Mouse (Mus musculus): ENCODE data around the gene E2f6. TPM values are rescaled to one million over a fixed set of nuclear protein-coding genes. Genes with fewer than 3 reads are reported as not detected.

The E2f6 gene
- polyA plus RNA-seq, 1 experiment from 2014 or later = 75.3 TPM

- Histone ChIP-seq H3K27me3 (ENCODE audit: control insufficient read depth, insufficient read depth, low read length) (no peaks in the 10 kb centered on the region; the same call in 1 of the 2 replicates), H3K9ac (ENCODE audit: low read depth, low read length) (no peak overlapping the region), H3K9me3 (ENCODE audit: control insufficient read depth, low read length) (no peaks in the 10 kb centered on the region), H3K36me3 (ENCODE audit: control insufficient read depth, insufficient read depth, low read length) (no peaks in the 10 kb centered on the region), H3K4me2 (replicated peaks; ENCODE audit: low read depth, low read length) (no peak overlapping the region), H3K27ac (ENCODE audit: low read depth, low read length) (no peak overlapping the region), H3K4me1 (replicated peaks; ENCODE audit: control insufficient read depth, insufficient read depth, low read length) (peaks cover 8% of the 10 kb centered on the region; the same call in 1 of the 2 replicates), H3K4me3 (ENCODE audit: low read depth, low read length) (no peak overlapping the region)
- 5% methylated on average over 5 of the region's 5 CpGs for WGBS
- DNase-seq (ENCODE audit: low spot score) = peak; percentile 89
- peak; percentile 62; the same call in 1 of the 2 replicates for ATAC-seq (ENCODE audit: low FRiP score)
Measured at GRCm38 (mm10) chr12:16805511-16805910, 5.3 kb upstream of the E2f6 start.

GRCm38 (mm10) chr12:16808045-16808444, 2.7 kb upstream of the E2f6 start:
- Histone ChIP-seq H3K9me3 (ENCODE audit: control insufficient read depth, low read length) (no peaks in the 10 kb centered on the region), H3K4me1 (replicated peaks; ENCODE audit: control insufficient read depth, insufficient read depth, low read length) (peaks cover 8% of the 10 kb centered on the region; the same call in 1 of the 2 replicates), H3K27ac (ENCODE audit: low read depth, low read length) (no peak overlapping the region), H3K9ac (ENCODE audit: low read depth, low read length) (no peak overlapping the region), H3K27me3 (ENCODE audit: control insufficient read depth, insufficient read depth, low read length) (no peaks in the 10 kb centered on the region; the same call in 1 of the 2 replicates), H3K4me3 (ENCODE audit: low read depth, low read length) (no peak overlapping the region), H3K36me3 (ENCODE audit: control insufficient read depth, insufficient read depth, low read length) (no peaks in the 10 kb centered on the region), H3K4me2 (replicated peaks; ENCODE audit: low read depth, low read length) (no peak overlapping the region)
- DNase-seq (ENCODE audit: low spot score) (peak; percentile 60), ATAC-seq (ENCODE audit: low FRiP score) (no peak)
- WGBS = 53% methylated on average over 3 of the region's 3 CpGs

GRCm38 (mm10) chr12:16811477-16811876, 714 bp downstream of the E2f6 start:
- H3K27ac ChIP-seq (ENCODE audit: low read depth, low read length) = no peak overlapping the region
- 7% methylated on average over 15 of the region's 15 CpGs for WGBS
- ATAC-seq (ENCODE audit: low FRiP score) = peak; percentile 41; the same call in 1 of the 2 replicates

GRCm38 (mm10) chr12:16817147-16817546, 6.4 kb downstream of the E2f6 start:
- 90% methylated on average over 4 of the region's 4 CpGs for WGBS

More at GRCm38 (mm10) chr12:16811477-16811876, 714 bp downstream of the E2f6 start:
- DNase-seq (ENCODE audit: low spot score) = peak; percentile 52
- Histone ChIP-seq H3K36me3 (ENCODE audit: control insufficient read depth, insufficient read depth, low read length) (no peaks in the 10 kb centered on the region), H3K9ac (ENCODE audit: low read depth, low read length) (peak overlapping the region; percentile 92), H3K9me3 (ENCODE audit: control insufficient read depth, low read length) (no peaks in the 10 kb centered on the region), H3K4me1 (replicated peaks; ENCODE audit: control insufficient read depth, insufficient read depth, low read length) (0 out of 2 replicates have a peak, but pooled peaks cover 2% of the 10 kb centered on the region), H3K4me3 (ENCODE audit: low read depth, low read length) (peak overlapping the region; percentile 87), H3K4me2 (replicated peaks; ENCODE audit: low read depth, low read length) (peak overlapping the region; percentile 87), H3K27me3 (ENCODE audit: control insufficient read depth, insufficient read depth, low read length) (no peaks in the 10 kb centered on the region; the same call in 1 of the 2 replicates)

GRCm38 (mm10) chr12:16818513-16818912, 7.8 kb downstream of the E2f6 start:
- no peak overlapping the region for H3K4me3 ChIP-seq (ENCODE audit: low read depth, low read length)
- WGBS = 28% methylated on average over 11 of the region's 11 CpGs
- no peak overlapping the region for H3K4me2 ChIP-seq (replicated peaks; ENCODE audit: low read depth, low read length)
- no peaks in the 10 kb centered on the region for H3K4me1 ChIP-seq (replicated peaks; ENCODE audit: control insufficient read depth, insufficient read depth, low read length)
- no peak overlapping the region for H3K9ac ChIP-seq (ENCODE audit: low read depth, low read length)
- H3K27ac ChIP-seq (ENCODE audit: low read depth, low read length) = peak overlapping the region; percentile 62
- H3K9me3 ChIP-seq (ENCODE audit: control insufficient read depth, low read length) = no peaks in the 10 kb centered on the region
- no peaks in the 10 kb centered on the region for H3K27me3 ChIP-seq (ENCODE audit: control insufficient read depth, insufficient read depth, low read length)
- peaks cover 13% of the 10 kb centered on the region for H3K36me3 ChIP-seq (ENCODE audit: control insufficient read depth, insufficient read depth, low read length)
- DNase-seq (ENCODE audit: low spot score) = peak; percentile 79
- ATAC-seq (ENCODE audit: low FRiP score) = peak; percentile 87

More at GRCm38 (mm10) chr12:16817147-16817546, 6.4 kb downstream of the E2f6 start:
- ATAC-seq (ENCODE audit: low FRiP score) (no peak), DNase-seq (ENCODE audit: low spot score) (no peak)
- no peak overlapping the region for H3K4me2 ChIP-seq (replicated peaks; ENCODE audit: low read depth, low read length)
- no peaks in the 10 kb centered on the region for H3K27me3 ChIP-seq (ENCODE audit: control insufficient read depth, insufficient read depth, low read length)
- peaks cover 10% of the 10 kb centered on the region for H3K36me3 ChIP-seq (ENCODE audit: control insufficient read depth, insufficient read depth, low read length)
- no peaks in the 10 kb centered on the region for H3K9me3 ChIP-seq (ENCODE audit: control insufficient read depth, low read length)
- H3K27ac ChIP-seq (ENCODE audit: low read depth, low read length) = no peak overlapping the region
- no peak overlapping the region for H3K4me3 ChIP-seq (ENCODE audit: low read depth, low read length)
- no peaks in the 10 kb centered on the region for H3K4me1 ChIP-seq (replicated peaks; ENCODE audit: control insufficient read depth, insufficient read depth, low read length)
- no peak overlapping the region for H3K9ac ChIP-seq (ENCODE audit: low read depth, low read length)

- Histone ChIP-seq H3K9ac (ENCODE audit: low read depth, low read length) (no peak overlapping the region), H3K9me3 (ENCODE audit: control insufficient read depth, low read length) (no peaks in the 10 kb centered on the region), H3K4me3 (ENCODE audit: low read depth, low read length) (no peak overlapping the region), H3K4me2 (replicated peaks; ENCODE audit: low read depth, low read length) (no peak overlapping the region), H3K27me3 (ENCODE audit: control insufficient read depth, insufficient read depth, low read length) (no peaks in the 10 kb centered on the region), H3K27ac (ENCODE audit: low read depth, low read length) (no peak overlapping the region), H3K4me1 (replicated peaks; ENCODE audit: control insufficient read depth, insufficient read depth, low read length) (no peaks in the 10 kb centered on the region), H3K36me3 (ENCODE audit: control insufficient read depth, insufficient read depth, low read length) (peaks cover 15% of the 10 kb centered on the region)
- 88% methylated on average over 7 of the region's 7 CpGs for WGBS
- ATAC-seq (ENCODE audit: low FRiP score) (no peak), DNase-seq (ENCODE audit: low spot score) (no peak)
Measured at GRCm38 (mm10) chr12:16820761-16821160, 10.0 kb downstream of the E2f6 start.

- ATAC-seq (ENCODE audit: low FRiP score) = no peak
- Histone ChIP-seq H3K9ac (ENCODE audit: low read depth, low read length) (no peak overlapping the region), H3K4me1 (replicated peaks; ENCODE audit: control insufficient read depth, insufficient read depth, low read length) (no peaks in the 10 kb centered on the region), H3K27ac (ENCODE audit: low read depth, low read length) (no peak overlapping the region), H3K4me2 (replicated peaks; ENCODE audit: low read depth, low read length) (no peak overlapping the region), H3K4me3 (ENCODE audit: low read depth, low read length) (no peak overlapping the region), H3K36me3 (ENCODE audit: control insufficient read depth, insufficient read depth, low read length) (peaks cover 15% of the 10 kb centered on the region), H3K9me3 (ENCODE audit: control insufficient read depth, low read length) (no peaks in the 10 kb centered on the region), H3K27me3 (ENCODE audit: control insufficient read depth, insufficient read depth, low read length) (no peaks in the 10 kb centered on the region)
- DNase-seq (ENCODE audit: low spot score) = no peak
- WGBS = 93% methylated on average over 10 of the region's 10 CpGs
Measured at GRCm38 (mm10) chr12:16822181-16822734, 11.5 kb downstream of the E2f6 start.

- no peaks in the 10 kb centered on the region for H3K4me1 ChIP-seq (replicated peaks; ENCODE audit: control insufficient read depth, insufficient read depth, low read length)
- no peak overlapping the region for H3K27ac ChIP-seq (ENCODE audit: low read depth, low read length)
- no peaks in the 10 kb centered on the region for H3K27me3 ChIP-seq (ENCODE audit: control insufficient read depth, insufficient read depth, low read length)
- H3K4me3 ChIP-seq (ENCODE audit: low read depth, low read length) = no peak overlapping the region
- 88% methylated on average over 1 of the region's 1 CpGs for whole genome bisulfite sequencing
- ATAC-seq (ENCODE audit: low FRiP score) (no peak), DNase-seq (ENCODE audit: low spot score) (no peak)
- no peak overlapping the region for H3K9ac ChIP-seq (ENCODE audit: low read depth, low read length)
- H3K36me3 ChIP-seq (ENCODE audit: control insufficient read depth, insufficient read depth, low read length) = peaks cover 15% of the 10 kb centered on the region
- no peak overlapping the region for H3K4me2 ChIP-seq (replicated peaks; ENCODE audit: low read depth, low read length)
- H3K9me3 ChIP-seq (ENCODE audit: control insufficient read depth, low read length) = no peaks in the 10 kb centered on the region
Measured at GRCm38 (mm10) chr12:16823701-16824100, 12.9 kb downstream of the E2f6 start.

- no peaks in the 10 kb centered on the region for H3K4me1 ChIP-seq (replicated peaks; ENCODE audit: control insufficient read depth, insufficient read depth, low read length)
- no peak for DNase-seq (ENCODE audit: low spot score)
- no peak overlapping the region for H3K4me3 ChIP-seq (ENCODE audit: low read depth, low read length)
- H3K9ac ChIP-seq (ENCODE audit: low read depth, low read length) = no peak overlapping the region
- H3K36me3 ChIP-seq (ENCODE audit: control insufficient read depth, insufficient read depth, low read length) = 0 out of 2 replicates have a peak, but pooled peaks cover 2% of the 10 kb centered on the region
- ATAC-seq (ENCODE audit: low FRiP score) = no peak
- 83% methylated on average over 6 of the region's 6 CpGs for WGBS
- no peak overlapping the region for H3K27ac ChIP-seq (ENCODE audit: low read depth, low read length)
- H3K4me2 ChIP-seq (replicated peaks; ENCODE audit: low read depth, low read length) = no peak overlapping the region
- H3K27me3 ChIP-seq (ENCODE audit: control insufficient read depth, insufficient read depth, low read length) = no peaks in the 10 kb centered on the region
- H3K9me3 ChIP-seq (ENCODE audit: control insufficient read depth, low read length) = no peaks in the 10 kb centered on the region
Measured at GRCm38 (mm10) chr12:16828505-16828904, 17.7 kb downstream of the E2f6 start.

Measured in hindbrain, embryonic 11.5 days (tissue).